ENCODE assay signal across 19 mouse cellular contexts in the genomic region with DNA sequence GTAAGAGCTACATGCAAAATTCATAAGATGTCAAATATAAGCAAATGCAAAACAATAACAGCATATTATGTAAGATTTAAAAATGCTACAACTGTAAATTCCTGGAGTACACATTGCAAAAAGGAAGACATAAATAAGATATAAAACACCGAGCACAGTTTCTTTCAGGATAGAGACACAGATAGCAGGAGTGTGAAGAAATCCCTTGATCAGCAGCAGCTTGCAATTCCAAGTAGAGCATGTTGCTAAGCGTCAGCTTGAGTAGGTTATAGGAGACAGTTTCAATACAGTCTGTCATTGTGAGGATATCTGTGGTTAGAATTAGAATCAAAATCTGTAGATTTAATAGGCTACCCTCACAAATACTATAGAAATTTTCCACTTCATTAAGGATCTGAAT.
"Had no signal": no experiment of that assay in that cellular context is flagged by ENCODE, and none has a peak within 500 bp of the region (broad histone marks: within the 10 kb centered on the region; RNA-seq: fewer than 3 reads in every experiment).

No protein-coding gene starts in this region.

- H3K9ac ChIP-seq: liver, postnatal 0 days; lung, embryonic 14.5 days; midbrain, embryonic 12.5 days; neural tube, embryonic 13.5 days; neural tube, embryonic 15.5 days; stomach, embryonic 15.5 days had no signal

- H3K4me1 ChIP-seq: midbrain, embryonic 10.5 days; midbrain, embryonic 12.5 days; neural tube, embryonic 13.5 days; neural tube, embryonic 15.5 days; stomach, embryonic 15.5 days had no signal

- H3K9me3 ChIP-seq: midbrain, embryonic 10.5 days; midbrain, embryonic 12.5 days; neural tube, embryonic 13.5 days; neural tube, embryonic 15.5 days; stomach, embryonic 15.5 days had no signal

- DNase-seq: liver, postnatal 0 days; lung, embryonic 14.5 days; lung, postnatal 10 days; lung, postnatal 4 days; midbrain, embryonic 14.5 days; retina, postnatal 1 day; right cerebral cortex, adult 18-20 months; right cerebral cortex, postnatal 14 days; thymus, adult 18-20 months; thymus, postnatal 14 days; thymus, postnatal 36 days had no signal

- H3K27ac ChIP-seq: midbrain, embryonic 10.5 days; midbrain, embryonic 12.5 days; neural tube, embryonic 13.5 days; neural tube, embryonic 15.5 days; stomach, embryonic 15.5 days; stomach, postnatal 0 days had no signal

- H3K36me3 ChIP-seq: midbrain, embryonic 10.5 days; midbrain, embryonic 12.5 days; neural tube, embryonic 13.5 days; neural tube, embryonic 15.5 days; stomach, embryonic 15.5 days had no signal

- ATAC-seq: liver, postnatal 0 days; midbrain, embryonic 16.5 days had no signal

- H3K4me3 ChIP-seq: midbrain, embryonic 10.5 days; midbrain, embryonic 12.5 days; myocyte; neural tube, embryonic 13.5 days; neural tube, embryonic 15.5 days; stomach, embryonic 15.5 days had no signal

- H3K27me3 ChIP-seq: midbrain, embryonic 12.5 days; neural tube, embryonic 13.5 days; neural tube, embryonic 15.5 days; stomach, embryonic 15.5 days had no signal

- H3K4me2 ChIP-seq: lung, embryonic 14.5 days; midbrain, embryonic 12.5 days; neural tube, embryonic 13.5 days; neural tube, embryonic 15.5 days; stomach, embryonic 15.5 days had no signal
